Mouse (Mus musculus) embryonic stem cell, embryonic (primary cell): ENCODE measurements around the gene Mroh2a.

Source experiments
- CTCF ChIA-PET, 4 experiments: fragments of 300-600 bp in 2 of 4; fragments of 350-600 bp in 2 of 4; sonication (Branson Sonifier 250); formaldehyde crosslinking; loops; one replicate each; lab custom pipeline; 2022; ENCODE audit warnings: inconsistent platforms in 2 of 4; lab: Charles Lee
- POLR2A ChIA-PET, 4 experiments: fragments of 300-600 bp in 2 of 4; fragments of 350-600 bp in 2 of 4; sonication (Branson Sonifier 250); formaldehyde crosslinking; loops; one replicate each; lab custom pipeline; 2022; ENCODE audit warnings: antibody characterized with exemption in 4 of 4, inconsistent platforms in 1 of 4; lab: Charles Lee

Gene Mroh2a

DNA sequence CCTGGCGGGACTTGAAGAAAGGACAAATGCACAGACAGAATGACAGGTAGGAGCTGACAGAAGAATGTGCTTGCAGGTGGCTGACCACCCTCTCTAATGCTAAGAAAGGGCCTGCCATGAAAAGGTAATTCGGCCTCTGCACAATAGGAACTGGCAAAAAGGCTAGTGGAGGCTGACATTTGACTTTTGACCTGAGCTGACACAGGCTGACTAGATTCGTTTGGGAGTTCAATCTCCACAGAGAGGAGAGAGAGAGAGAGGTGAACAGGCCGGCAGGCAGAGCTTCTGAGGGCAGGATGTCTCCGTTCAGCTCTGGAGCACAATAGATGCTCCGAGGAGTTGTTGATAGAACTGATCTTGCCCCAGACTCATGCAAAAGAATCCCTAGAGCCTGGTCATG is 19.6 kb downstream of the Mroh2a start:
- CTCF ChIA-PET: interaction anchor here in 3 of 4 experiments (0.5 to 1.9 kb wide), 3 partner anchors 39 to 197 kb away, joined by 3 to 6 read pairs (median 5); no protein-coding TSS in a partner anchor
- POLR2A ChIA-PET: interaction anchor here in 2 of 4 experiments (0.9 to 13.5 kb wide), 7 partner anchors 10 to 38 kb away, joined by 3 to 143 read pairs (median 4); no protein-coding TSS in a partner anchor

DNA sequence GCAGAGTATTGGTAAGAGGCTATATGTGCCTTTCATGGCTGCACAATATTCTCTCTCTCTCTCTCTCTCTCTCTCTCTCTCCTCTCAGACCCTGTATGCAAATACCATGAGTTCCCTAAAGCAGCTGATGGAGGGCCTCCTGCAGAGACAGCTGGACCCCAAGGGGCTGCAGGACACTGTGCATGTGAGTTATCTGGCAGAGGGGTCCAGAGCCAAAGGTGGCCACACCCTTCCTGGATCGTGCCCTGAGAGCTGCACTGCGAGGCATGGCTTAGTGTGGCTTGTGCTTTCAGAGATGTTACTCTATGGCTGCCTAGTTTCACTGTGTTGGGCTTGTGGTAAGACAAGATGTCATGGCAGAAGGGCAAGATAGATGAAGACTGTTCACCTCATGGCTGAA is 20.9 kb downstream of the Mroh2a start:
- POLR2A ChIA-PET: interaction anchor here in 2 of 4 experiments (0.8 to 13.5 kb wide), 8 partner anchors 9 to 30 kb away, joined by 3 to 143 read pairs (median 4); no protein-coding TSS in a partner anchor
- CTCF ChIA-PET: interaction anchor here in 1 of 4 experiments (1.6 kb wide), 1 partner anchor 37 kb away, joined by 3 read pairs; no protein-coding TSS in a partner anchor

DNA sequence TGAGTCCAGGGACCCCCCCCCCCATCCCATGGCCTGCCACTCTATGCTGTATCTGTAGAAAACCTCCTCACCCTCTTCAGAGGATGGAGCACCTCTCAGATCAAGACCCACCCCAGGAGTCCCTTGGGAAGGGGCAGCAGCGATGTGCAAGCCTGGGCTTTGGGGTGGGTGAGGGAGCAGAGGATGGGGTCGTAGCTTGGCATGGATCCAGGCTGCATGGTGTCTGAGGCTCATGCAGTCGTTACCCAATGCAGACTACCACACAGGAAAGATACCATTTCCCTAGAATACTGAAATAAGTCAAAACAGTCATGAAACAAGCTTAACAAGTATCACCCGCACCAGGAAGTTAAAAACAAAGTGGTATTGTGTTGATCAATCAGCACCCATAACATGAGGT is 21.9 kb downstream of the Mroh2a start:
- POLR2A ChIA-PET: interaction anchor here in 3 of 4 experiments (0.5 to 13.5 kb wide), 11 partner anchors 8 to 29 kb away, joined by 3 to 143 read pairs (median 4); no protein-coding TSS in a partner anchor
- CTCF ChIA-PET: interaction anchor here in 2 of 4 experiments (1.2 to 1.9 kb wide), 3 partner anchors 36 to 42 kb away, joined by 3 to 6 read pairs (median 3); no protein-coding TSS in a partner anchor

DNA sequence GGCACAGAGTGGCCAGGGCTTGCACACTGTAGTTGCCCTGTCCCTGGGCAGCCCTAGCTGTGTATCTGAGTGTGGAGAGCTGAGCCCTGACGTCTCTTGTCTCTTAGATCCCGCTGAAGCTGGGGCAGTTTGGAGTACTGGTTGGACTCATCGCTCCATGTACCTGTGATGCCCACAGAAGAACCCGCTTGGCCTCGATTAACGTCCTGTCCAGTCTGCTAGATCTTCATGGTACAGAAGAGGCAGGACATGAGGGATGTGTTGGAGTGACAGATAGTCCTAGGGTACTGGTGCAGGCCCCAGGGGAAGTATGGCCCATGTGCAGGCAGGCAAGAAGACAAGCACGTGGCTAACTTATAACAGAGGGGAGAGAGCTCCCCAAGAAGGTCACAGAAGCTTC is 22.8 kb downstream of the Mroh2a start:
- ChIA-PET CTCF (interaction anchor here in 1 of 4 experiments (1.9 kb wide), 1 partner anchor 41 kb away, joined by 6 read pairs; no protein-coding TSS in a partner anchor), POLR2A (interaction anchor here in 2 of 4 experiments (1.1 to 13.5 kb wide), 4 partner anchors 7 to 23 kb away, joined by 4 to 143 read pairs (median 4); no protein-coding TSS in a partner anchor)

DNA sequence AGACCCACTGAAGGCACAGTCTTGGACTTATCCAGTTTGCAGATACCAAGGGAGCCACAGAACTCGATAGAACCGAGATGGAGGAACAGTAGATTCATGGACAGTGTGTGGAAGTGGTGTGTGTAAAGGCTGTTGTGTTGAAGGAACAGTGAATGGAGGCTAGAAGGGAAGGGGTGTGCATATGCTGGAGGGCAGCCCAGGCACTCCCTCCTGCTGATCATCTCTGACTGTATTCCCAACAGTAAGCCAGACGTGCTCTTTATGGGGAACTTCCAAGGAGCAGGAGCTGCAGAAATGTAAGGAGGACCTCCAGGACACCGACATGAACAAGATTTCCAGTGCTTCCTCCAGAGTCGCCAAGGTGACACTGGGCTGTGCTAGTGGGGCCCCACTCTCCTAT is 23.2 kb downstream of the Mroh2a start:
- CTCF ChIA-PET: interaction anchor here in 2 of 4 experiments (0.6 to 1.9 kb wide), 3 partner anchors 9 to 40 kb away, joined by 6 to 21 read pairs (median 8); no protein-coding TSS in a partner anchor

DNA sequence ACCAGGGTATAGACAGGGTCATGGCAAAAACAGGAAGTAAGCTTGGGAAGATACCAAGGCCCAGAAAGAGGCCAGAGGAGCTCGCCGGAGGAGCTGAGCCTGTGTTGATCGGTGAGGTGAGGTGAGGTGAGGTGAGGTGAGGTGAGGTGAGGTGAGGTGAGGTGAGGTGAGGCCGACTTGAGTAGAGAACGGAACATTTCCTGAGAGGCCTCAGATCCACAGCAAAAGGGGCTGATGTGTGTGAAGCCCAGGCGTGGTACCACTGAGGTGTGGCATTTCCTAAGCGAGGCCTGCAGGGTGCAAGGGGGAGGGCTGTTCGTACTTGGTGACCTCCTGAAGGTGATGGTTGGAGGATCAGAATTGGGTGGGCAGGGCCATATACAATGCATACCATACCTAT is 26.3 kb downstream of the Mroh2a start:
- POLR2A ChIA-PET: interaction anchor here in 2 of 4 experiments (0.6 to 15.1 kb wide), 10 partner anchors 9 to 34 kb away, joined by 3 to 143 read pairs (median 4); partner anchors contain the start of genes Hjurp (in 1 of the 2) and Trpm8 (in 1 of the 2)
- CTCF ChIA-PET: interaction anchor here (0.8 to 2.2 kb wide), 7 partner anchors 24 to 48 kb away, joined by 3 to 7 read pairs (median 4); partner anchors contain the start of genes Trpm8 (in 2 of the 4) and Hjurp (in 1 of the 4)

More for the DNA sequence above, 23.2 kb downstream of the Mroh2a start:
- POLR2A ChIA-PET: interaction anchor here in 1 of 4 experiments (1.3 to 13.5 kb wide), 3 partner anchors 15 to 23 kb away, joined by 4 to 143 read pairs (median 5); no protein-coding TSS in a partner anchor

DNA sequence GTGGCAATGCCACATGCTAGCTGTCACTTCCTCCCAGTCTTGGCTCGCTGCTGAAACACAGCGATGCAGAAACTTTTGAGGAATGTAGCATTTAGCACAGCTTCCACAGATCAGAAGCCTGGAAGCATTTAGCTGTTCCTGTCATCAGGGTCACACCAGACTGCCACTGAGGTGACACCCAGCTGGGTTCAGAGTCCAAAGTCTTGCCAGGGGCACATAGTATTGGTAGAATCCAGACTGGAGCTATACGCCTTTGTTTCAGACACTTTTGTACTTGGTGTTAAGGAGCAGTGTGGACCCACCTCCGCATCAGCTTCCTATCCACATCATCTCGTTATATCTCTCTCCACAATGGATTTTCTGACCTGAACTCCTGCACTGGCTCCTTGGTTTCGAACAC is 26.8 kb downstream of the Mroh2a start:
- ChIA-PET POLR2A (interaction anchor here in 2 of 4 experiments (0.8 to 15.1 kb wide), 11 partner anchors 8 to 34 kb away, joined by 3 to 143 read pairs (median 3); partner anchors contain the start of genes Hjurp (in 1 of the 2) and Trpm8 (in 1 of the 2)), CTCF (interaction anchor here (0.5 to 2.2 kb wide), 7 partner anchors 24 to 48 kb away, joined by 3 to 7 read pairs (median 4); partner anchors contain the start of genes Trpm8 (in 2 of the 4) and Hjurp (in 1 of the 4))

DNA sequence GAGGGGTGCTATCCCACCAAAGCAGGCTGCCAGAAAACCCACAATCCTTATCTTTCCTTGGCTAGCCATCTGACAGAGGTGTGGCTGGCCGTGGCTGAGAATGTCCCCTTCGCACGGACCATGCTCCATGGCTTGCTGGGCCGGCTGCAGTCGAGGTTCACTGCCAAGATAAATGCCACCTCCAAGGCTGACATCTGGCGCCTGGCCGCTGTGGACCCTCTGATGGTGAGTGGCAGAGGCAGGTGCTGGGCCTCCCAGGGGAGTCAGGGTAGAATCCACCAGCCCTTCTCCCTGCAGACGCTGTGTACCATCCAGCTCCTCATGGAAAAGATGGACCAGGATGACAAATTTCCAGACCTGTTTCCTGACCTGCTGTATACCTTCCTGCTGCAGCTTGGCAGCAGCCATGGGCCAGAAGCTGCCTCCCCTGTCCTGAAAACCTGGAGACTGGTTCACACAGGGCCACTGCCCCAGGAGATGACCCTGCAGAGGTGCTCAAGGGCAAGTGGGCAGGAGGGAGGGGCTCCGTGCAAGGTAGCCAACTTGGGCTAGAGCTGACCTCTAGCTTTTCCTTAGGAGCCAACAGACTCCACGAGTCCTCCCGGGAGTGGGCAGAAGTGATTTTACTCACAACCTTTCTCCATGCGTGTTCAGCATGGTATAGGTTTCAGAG is 28.1 kb downstream of the Mroh2a start:
- POLR2A ChIA-PET: interaction anchor here in 2 of 4 experiments (0.9 to 15.1 kb wide), 7 partner anchors 10 to 20 kb away, joined by 3 to 203 read pairs (median 4); partner anchors contain the start of genes Hjurp (in 2 of the 2) and Trpm8 (in 2 of the 2)
- CTCF ChIA-PET: interaction anchor here in 2 of 4 experiments (0.6 to 1.0 kb wide), 2 partner anchors 35 kb away, joined by 3 to 5 read pairs; no protein-coding TSS in a partner anchor

DNA sequence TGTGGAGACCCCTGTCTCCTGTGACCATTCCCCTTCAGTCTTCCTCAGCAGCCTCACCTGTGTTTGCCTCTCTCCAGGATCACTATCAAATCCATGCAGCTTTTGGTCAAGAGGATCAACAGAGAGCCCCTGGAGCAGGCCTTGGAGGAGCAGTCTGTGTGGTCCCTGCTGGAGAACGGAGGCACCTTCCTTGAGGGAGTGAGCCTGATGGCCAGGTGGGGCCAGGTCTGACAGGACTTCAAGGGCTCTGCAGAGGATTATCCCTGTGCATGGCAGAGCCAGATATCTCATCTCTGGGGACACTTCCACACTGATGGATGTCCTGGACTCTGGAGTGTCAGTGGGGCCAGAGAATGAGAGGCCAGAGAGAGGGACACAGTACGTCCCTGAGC is 28.7 kb downstream of the Mroh2a start:
- POLR2A ChIA-PET: interaction anchor here in 2 of 4 experiments (0.9 to 15.1 kb wide), 4 partner anchors 10 to 19 kb away, joined by 3 to 203 read pairs (median 131); partner anchors contain the start of genes Hjurp (in 2 of the 2) and Trpm8 (in 2 of the 2)
- CTCF ChIA-PET: interaction anchor here in 3 of 4 experiments (0.6 to 3.1 kb wide), 5 partner anchors 30 to 35 kb away, joined by 3 to 17 read pairs (median 5); no protein-coding TSS in a partner anchor

DNA sequence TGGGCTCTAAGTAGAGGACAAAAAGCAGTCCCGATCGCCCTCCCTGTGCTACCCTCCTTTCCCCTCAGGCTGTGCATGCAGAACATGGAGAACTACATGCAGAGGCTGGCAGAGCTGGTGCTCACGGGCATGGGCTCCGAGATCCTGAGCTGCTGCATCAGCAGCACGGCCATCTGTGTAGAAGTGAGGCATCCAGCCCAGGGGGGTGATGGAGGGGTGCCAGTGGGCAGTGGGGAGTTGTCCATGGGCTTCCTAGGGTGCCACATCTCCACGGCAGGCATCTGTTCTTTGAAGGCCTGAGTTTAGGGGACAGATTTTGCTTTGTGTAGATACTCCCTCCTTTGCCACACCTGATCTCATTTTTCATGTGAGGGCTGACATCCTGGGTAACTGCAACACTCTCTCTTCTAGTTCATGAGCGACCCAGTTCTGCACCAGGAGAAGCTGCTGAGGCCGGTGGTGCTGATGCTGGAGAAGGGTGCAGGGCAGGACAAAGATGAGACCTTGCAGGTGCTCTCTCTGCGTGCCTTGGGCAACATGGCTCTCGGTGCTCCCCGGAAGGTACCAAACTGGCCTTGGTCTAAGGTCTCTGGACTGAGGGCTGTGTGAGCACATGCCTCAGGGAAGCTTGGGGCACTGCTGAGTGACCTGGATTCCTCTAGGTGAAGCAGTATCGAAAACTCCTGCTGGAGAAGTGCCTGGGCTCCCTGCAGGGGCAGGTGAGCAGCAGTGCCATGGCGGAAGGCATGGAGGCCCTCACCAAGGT is 29.4 kb downstream of the Mroh2a start:
- POLR2A ChIA-PET: interaction anchor here (0.5 to 15.1 kb wide), 20 partner anchors 7 to 324 kb away, joined by 3 to 203 read pairs (median 4); partner anchors contain the start of genes Hjurp (in 2 of the 4) and Trpm8 (in 2 of the 4)
- CTCF ChIA-PET: interaction anchor here (0.6 to 3.1 kb wide), 9 partner anchors 9 to 35 kb away, joined by 3 to 17 read pairs (median 5); partner anchors contain the start of genes Hjurp (in 2 of the 4) and Trpm8 (in 2 of the 4)

DNA sequence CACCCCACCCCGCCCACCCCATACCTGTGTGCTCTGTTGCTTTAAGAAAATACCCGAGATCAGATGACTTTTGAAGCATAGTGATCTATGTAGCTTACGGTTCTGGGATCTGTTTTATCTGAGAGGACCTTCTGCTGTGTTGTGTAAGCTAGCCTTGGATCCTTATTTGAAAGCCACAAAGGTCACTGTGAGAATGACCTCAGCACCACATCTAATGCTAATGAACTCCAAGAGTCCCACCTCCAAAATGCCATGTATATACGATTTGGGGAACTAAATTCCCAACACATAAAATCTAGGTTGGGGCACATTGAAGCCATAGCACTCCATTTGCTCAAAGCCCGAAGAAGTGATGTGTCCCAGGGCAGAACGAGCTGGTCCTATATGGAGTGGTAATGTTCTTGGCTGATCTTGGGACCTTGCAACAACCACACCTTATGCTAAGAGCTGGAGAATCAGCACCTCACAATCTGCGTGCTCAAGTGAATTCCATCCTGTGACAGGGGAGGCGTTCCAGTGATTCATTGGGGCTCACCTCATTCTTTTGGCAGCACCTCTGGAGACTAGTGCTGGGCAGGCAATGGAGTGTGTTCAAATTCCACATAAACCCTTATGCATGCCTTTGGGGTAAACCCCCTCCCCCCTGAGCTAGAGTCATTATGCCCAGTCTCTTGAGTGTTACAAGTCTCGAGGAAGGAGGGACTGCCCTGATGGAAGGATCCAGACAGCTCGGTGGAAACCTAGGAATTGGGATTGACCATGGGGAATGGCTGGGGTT is 30.3 kb downstream of the Mroh2a start:
- CTCF ChIA-PET: interaction anchor here (0.6 to 3.1 kb wide), 11 partner anchors 8 to 619 kb away, joined by 3 to 17 read pairs (median 5); partner anchors contain the start of genes Hjurp (in 3 of the 4) and Trpm8 (in 3 of the 4)

DNA sequence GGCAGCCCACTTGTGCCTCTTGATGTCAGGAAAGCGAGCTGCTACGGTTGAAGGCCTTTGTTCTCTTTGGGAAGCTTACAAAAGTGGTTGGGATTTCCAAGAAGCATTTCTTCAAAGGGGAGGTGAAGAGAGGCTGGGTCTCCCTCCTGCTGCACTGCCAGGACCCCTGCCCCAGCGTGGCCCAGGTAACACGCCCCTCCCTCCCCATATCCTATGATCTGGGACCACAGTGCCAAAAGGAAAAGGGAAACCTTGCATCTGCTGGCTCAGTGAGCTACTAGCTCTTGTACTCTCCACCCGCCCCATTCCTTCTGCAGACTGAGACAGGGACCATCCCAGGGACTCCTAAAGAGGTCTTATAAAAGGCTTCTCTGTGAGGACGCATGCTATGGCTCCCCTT is 30.9 kb downstream of the Mroh2a start:
- CTCF ChIA-PET: interaction anchor here (0.6 to 3.1 kb wide), 10 partner anchors 20 to 620 kb away, joined by 3 to 17 read pairs (median 8); partner anchors contain the start of genes Hjurp (in 3 of the 4) and Trpm8 (in 3 of the 4)

More for the DNA sequence above, 30.3 kb downstream of the Mroh2a start:
- POLR2A ChIA-PET: interaction anchor here (0.5 to 15.1 kb wide), 22 partner anchors 8 to 323 kb away, joined by 3 to 203 read pairs (median 4); partner anchors contain the start of genes Hjurp (in 2 of the 4) and Trpm8 (in 2 of the 4)

DNA sequence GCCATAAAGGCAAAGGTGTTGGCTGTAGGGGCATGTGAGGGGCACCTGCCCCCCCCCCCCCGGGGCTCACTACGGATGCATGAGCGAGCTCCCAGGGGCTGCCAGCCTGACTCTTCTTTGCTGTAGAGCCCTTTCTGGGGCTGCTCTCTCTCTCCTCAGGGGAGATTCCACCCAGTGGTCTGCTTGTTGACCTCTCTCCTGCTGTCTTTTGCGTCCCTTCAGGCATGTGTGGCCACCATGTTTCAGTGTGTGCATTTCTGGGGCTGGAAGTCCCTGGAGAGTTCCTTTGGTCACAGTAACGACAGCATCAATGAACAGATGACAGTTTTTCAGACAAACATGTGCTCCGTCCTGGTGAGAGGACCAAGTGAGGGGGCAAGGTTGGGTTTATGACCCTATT is 31.6 kb downstream of the Mroh2a start:
- CTCF ChIA-PET: interaction anchor here in 3 of 4 experiments (0.6 to 3.1 kb wide), 8 partner anchors 19 to 208 kb away, joined by 3 to 17 read pairs (median 8); partner anchors contain the start of genes Hjurp (in 2 of the 3) and Trpm8 (in 2 of the 3)
- POLR2A ChIA-PET: interaction anchor here in 3 of 4 experiments (0.5 to 15.1 kb wide), 11 partner anchors 7 to 63 kb away, joined by 3 to 203 read pairs (median 4); partner anchors contain the start of genes Hjurp (in 2 of the 3) and Trpm8 (in 2 of the 3)

More for the DNA sequence above, 30.9 kb downstream of the Mroh2a start:
- POLR2A ChIA-PET: interaction anchor here (0.5 to 15.1 kb wide), 18 partner anchors 8 to 54 kb away, joined by 3 to 203 read pairs (median 4); partner anchors contain the start of genes Hjurp (in 2 of the 4) and Trpm8 (in 2 of the 4)

DNA sequence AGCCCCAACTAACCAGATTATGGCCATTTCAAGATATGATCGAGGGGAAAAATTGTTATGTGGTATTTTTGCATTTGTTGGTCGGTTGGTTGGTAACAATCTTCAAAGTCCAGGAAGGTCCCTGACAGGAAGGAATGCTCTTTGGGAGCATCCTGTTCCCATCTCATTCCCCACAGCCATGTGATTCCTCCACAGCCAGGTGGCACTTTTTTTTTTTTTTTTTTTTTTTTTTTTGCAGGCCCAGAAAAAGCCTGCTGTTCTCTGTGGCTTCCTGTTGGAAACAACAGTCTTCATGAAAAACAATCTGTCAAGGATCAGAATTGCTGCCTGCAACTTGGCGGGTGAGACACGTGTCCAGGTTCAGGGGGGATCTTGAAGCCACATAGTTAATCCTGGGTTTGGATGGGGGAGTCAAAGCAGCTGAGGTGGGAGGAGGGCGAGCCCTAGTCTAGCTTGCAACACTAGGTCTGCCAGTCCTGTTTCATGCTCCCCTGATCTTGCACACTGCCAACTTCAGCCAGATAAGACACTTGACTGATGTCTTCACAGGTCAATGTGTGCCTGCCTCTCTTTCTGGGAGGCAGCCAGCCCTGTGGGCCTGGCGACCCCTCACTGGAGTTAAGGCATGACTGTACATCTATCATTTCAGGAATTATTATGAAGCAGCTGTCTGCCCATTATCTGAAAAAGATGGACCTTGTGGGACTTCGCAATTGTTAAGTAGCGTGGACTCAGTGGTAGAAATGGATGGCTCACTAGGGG is 32.3 kb downstream of the Mroh2a start:
- POLR2A ChIA-PET: interaction anchor here in 3 of 4 experiments (0.6 to 15.1 kb wide), 10 partner anchors 10 to 1028 kb away, joined by 3 to 203 read pairs (median 4); partner anchors contain the start of genes Hjurp (in 2 of the 3) and Trpm8 (in 2 of the 3)
- CTCF ChIA-PET: interaction anchor here in 2 of 4 experiments (0.7 to 1.9 kb wide), 4 partner anchors 9 to 31 kb away, joined by 3 to 21 read pairs (median 5); no protein-coding TSS in a partner anchor
